Mouse (Mus musculus) midbrain, embryonic 11.5 days (tissue): Measurements from ENCODE around the gene Lancl3. TPM values are rescaled to one million over a fixed set of nuclear protein-coding genes. Genes with fewer than 3 reads are reported as not detected.

ENCODE experiments used
- ATAC-seq: fragments of 200-750 bp; cut with Nextera tagmentation; 2 replicates; pipeline ENCODE4 v1.8.0; 2017; ENCODE audit warnings: moderate TSS enrichment, moderate library complexity; ENCODE audit not compliant: low FRiP score
- DNase-seq: peaks from one replicate; pipeline ENCODE4 v3.0.0; 2015; ENCODE audit warnings: low spot score; ENCODE audit errors: missing footprints
- H3K27ac ChIP-seq: fragments of 300-500 bp; sonication (generic); 2 replicates; pipeline ENCODE4 v1.5.1; 2014; ENCODE audit warnings: low read depth, low read length
- H3K27me3 ChIP-seq: fragments of 300-500 bp; sonication (generic); 2 replicates; pipeline ENCODE4 v1.6.1; 2014; ENCODE audit warnings: mild to moderate bottlenecking, low read length, moderate library complexity, mixed read lengths; ENCODE audit not compliant: control insufficient read depth, insufficient read depth
- H3K36me3 ChIP-seq: fragments of 300-500 bp; sonication (generic); 2 replicates; pipeline ENCODE4 v1.6.1; 2014; ENCODE audit warnings: mild to moderate bottlenecking, low read length, moderate library complexity, mixed read lengths; ENCODE audit not compliant: control insufficient read depth, insufficient read depth
- H3K4me1 ChIP-seq: fragments of 300-500 bp; sonication (generic); 2 replicates; pipeline ENCODE4 v1.6.1; 2014; ENCODE audit warnings: low read length; ENCODE audit not compliant: control insufficient read depth, insufficient read depth
- H3K4me2 ChIP-seq: fragments of 300-500 bp; sonication (generic); 2 replicates; pipeline ENCODE4 v1.6.1; 2014; ENCODE audit warnings: mild to moderate bottlenecking, moderate library complexity
- H3K4me3 ChIP-seq: fragments of 300-500 bp; sonication (generic); 2 replicates; pipeline ENCODE4 v1.5.1; 2014; ENCODE audit warnings: low read depth, low read length
- H3K9ac ChIP-seq: fragments of 300-500 bp; sonication (generic); 2 replicates; pipeline ENCODE4 v1.6.1; 2014; ENCODE audit warnings: low read length
- H3K9me3 ChIP-seq: fragments of 300-500 bp; sonication (generic); 2 replicates; pipeline ENCODE4 v1.6.1; 2016; ENCODE audit warnings: low read length; ENCODE audit not compliant: control insufficient read depth
- WGBS: fragments of 180-500 bp; shearing (Covaris S2); extraction: QIAGEN DNeasy Blood & Tissue Kit; methylation state at CpG from one replicate; pipeline ENCODE4 v1.1.7; 2014; 5-methylcytosine and 5-hydroxymethylcytosine counted together
- polyA plus RNA-seq: library from polyadenylated mRNA; unstranded; fragments of >200 nt; fragmentation: Nextera tagmentation; extraction: Ambion mirVana; gene quantifications from 2 replicates; pipeline ENCODE4 v1.2.1, GENCODE M21; 2014

Lancl3 gene
- polyA plus RNA-seq, result 0.66 and 0.90 TPM in 2 replicates

- peaks cover 2% of the 10 kb centered on the region; the same call in 1 of the 2 replicates for H3K4me1 ChIP-seq
- H3K27ac ChIP-seq, result no peak within 1 kb of the TSS
- H3K4me3 ChIP-seq, result peak within 1 kb of the TSS; percentile 36
- no peaks in the 10 kb centered on the region for H3K9me3 ChIP-seq
- WGBS, result 14% methylated on average over 44 of the region's 49 CpGs
- H3K36me3 ChIP-seq, result no peaks in the 10 kb centered on the region
- H3K4me2 ChIP-seq, result peak within 1 kb of the TSS; percentile 48
- ATAC-seq, result peak; percentile 76
- H3K27me3 ChIP-seq, result peaks cover 7% of the 10 kb centered on the region; the same call in 1 of the 2 replicates
- peak within 1 kb of the TSS; percentile 30 for H3K9ac ChIP-seq
- peak; percentile 91 for DNase-seq
Observed at GRCm38 (mm10) chrX:9199761-9200371, at the start of gene Lancl3. Lancl3 (plus strand) TSS chrX:9199902.

- DNase-seq, result no peak
- 65% methylated on average over 2 of the region's 2 CpGs for WGBS
- no peak for ATAC-seq
- no peak overlapping the region for H3K4me3 ChIP-seq
- H3K36me3 ChIP-seq, result no peaks in the 10 kb centered on the region
- no peak overlapping the region for H3K27ac ChIP-seq
- H3K9me3 ChIP-seq, result no peaks in the 10 kb centered on the region
- H3K4me1 ChIP-seq, result no peaks in the 10 kb centered on the region
- H3K27me3 ChIP-seq, result no peaks in the 10 kb centered on the region
- no peak overlapping the region for H3K9ac ChIP-seq
- no peak overlapping the region for H3K4me2 ChIP-seq
Observed at GRCm38 (mm10) chrX:9179011-9179410, 20.7 kb upstream of the Lancl3 start.

GRCm38 (mm10) chrX:9181570-9181969, 18.1 kb upstream of the Lancl3 start:
- ATAC-seq (no peak), DNase-seq (no peak)
- no peaks in the 10 kb centered on the region for H3K4me1 ChIP-seq
- no peak overlapping the region for H3K27ac ChIP-seq
- WGBS, result 38% methylated on average over 5 of the region's 5 CpGs
- H3K27me3 ChIP-seq, result no peaks in the 10 kb centered on the region
- H3K4me2 ChIP-seq, result no peak overlapping the region
- no peak overlapping the region for H3K9ac ChIP-seq
- H3K4me3 ChIP-seq, result no peak overlapping the region
- no peaks in the 10 kb centered on the region for H3K36me3 ChIP-seq
- H3K9me3 ChIP-seq, result no peaks in the 10 kb centered on the region

GRCm38 (mm10) chrX:9200380-9200917, 747 bp downstream of the Lancl3 start:
- H3K9me3 ChIP-seq, result no peaks in the 10 kb centered on the region
- 19% methylated on average over 25 of the region's 72 CpGs for WGBS
- H3K4me1 ChIP-seq, result peaks cover 2% of the 10 kb centered on the region; the same call in 1 of the 2 replicates
- no peak overlapping the region for H3K27ac ChIP-seq
- peak; percentile 86 for DNase-seq
- peaks cover 7% of the 10 kb centered on the region; the same call in 1 of the 2 replicates for H3K27me3 ChIP-seq
- ATAC-seq, result peak; percentile 77
- no peaks in the 10 kb centered on the region for H3K36me3 ChIP-seq
- peak overlapping the region; percentile 48 for H3K4me2 ChIP-seq
- H3K4me3 ChIP-seq, result peak overlapping the region; percentile 36
- H3K9ac ChIP-seq, result peak overlapping the region; percentile 30; the same call in 1 of the 2 replicates

GRCm38 (mm10) chrX:9201954-9202353, 2.3 kb downstream of the Lancl3 start:
- Histone ChIP-seq H3K4me1 (peaks cover 2% of the 10 kb centered on the region; the same call in 1 of the 2 replicates), H3K36me3 (no peaks in the 10 kb centered on the region), H3K9ac (no peak overlapping the region), H3K9me3 (no peaks in the 10 kb centered on the region), H3K4me3 (no peak overlapping the region), H3K27me3 (peaks cover 7% of the 10 kb centered on the region; the same call in 1 of the 2 replicates), H3K4me2 (no peak overlapping the region), H3K27ac (no peak overlapping the region)
- no peak for DNase-seq
- no peak for ATAC-seq
- WGBS, result 71% methylated on average over 2 of the region's 2 CpGs

- Histone ChIP-seq H3K27ac (no peak overlapping the region), H3K4me3 (no peak overlapping the region), H3K4me2 (no peak overlapping the region), H3K4me1 (peaks cover 2% of the 10 kb centered on the region; the same call in 1 of the 2 replicates), H3K36me3 (no peaks in the 10 kb centered on the region), H3K9me3 (no peaks in the 10 kb centered on the region), H3K27me3 (peaks cover 7% of the 10 kb centered on the region; the same call in 1 of the 2 replicates), H3K9ac (no peak overlapping the region)
- no peak for ATAC-seq
- DNase-seq, result no peak
- 65% methylated on average over 7 of the region's 7 CpGs for WGBS
Observed at GRCm38 (mm10) chrX:9202781-9203405, 3.2 kb downstream of the Lancl3 start.

- Histone ChIP-seq H3K9ac (no peak overlapping the region), H3K4me3 (no peak overlapping the region), H3K27me3 (peaks cover 2% of the 10 kb centered on the region; the same call in 1 of the 2 replicates), H3K4me1 (peaks cover 2% of the 10 kb centered on the region; the same call in 1 of the 2 replicates), H3K27ac (no peak overlapping the region), H3K4me2 (no peak overlapping the region), H3K36me3 (no peaks in the 10 kb centered on the region), H3K9me3 (no peaks in the 10 kb centered on the region; the same call in 1 of the 2 replicates)
- WGBS, result 76% methylated on average over 2 of the region's 2 CpGs
- DNase-seq (no peak), ATAC-seq (no peak)
Observed at GRCm38 (mm10) chrX:9205121-9205520, 5.4 kb downstream of the Lancl3 start.

- no peak for DNase-seq
- no peaks in the 10 kb centered on the region for H3K9me3 ChIP-seq
- no peak overlapping the region for H3K4me3 ChIP-seq
- ATAC-seq, result no peak
- no peaks in the 10 kb centered on the region for H3K4me1 ChIP-seq
- WGBS, result 84% methylated on average over 2 of the region's 2 CpGs
- no peak overlapping the region for H3K4me2 ChIP-seq
- H3K9ac ChIP-seq, result no peak overlapping the region
- no peaks in the 10 kb centered on the region for H3K27me3 ChIP-seq
- H3K27ac ChIP-seq, result no peak overlapping the region
- no peaks in the 10 kb centered on the region for H3K36me3 ChIP-seq
Observed at GRCm38 (mm10) chrX:9216244-9216643, 16.5 kb downstream of the Lancl3 start.

GRCm38 (mm10) chrX:9219570-9219969, 19.9 kb downstream of the Lancl3 start:
- Histone ChIP-seq H3K27ac (no peak overlapping the region), H3K36me3 (no peaks in the 10 kb centered on the region), H3K9ac (no peak overlapping the region), H3K9me3 (no peaks in the 10 kb centered on the region), H3K4me2 (no peak overlapping the region), H3K4me3 (no peak overlapping the region), H3K4me1 (no peaks in the 10 kb centered on the region), H3K27me3 (no peaks in the 10 kb centered on the region)
- no peak for DNase-seq
- ATAC-seq, result no peak
- WGBS, result 92% methylated on average over 3 of the region's 3 CpGs
